In genomic region chr11:68164408-68164807, GRCm38 (mm10) we compare ENCODE assay signal across 14 mouse cellular contexts.
"Had no signal": no experiment of that assay in that cellular context is flagged by ENCODE, and none has a peak within 500 bp of the region (broad histone marks: within the 10 kb centered on the region; RNA-seq: fewer than 3 reads in every experiment).

No protein-coding gene starts in this region.

- H3K4me1 ChIP-seq: limb, embryonic 15.5 days; liver, embryonic 12.5 days; megakaryocyte, embryonic 14.5 days; stomach, embryonic 15.5 days had no signal

- H3K4me3 ChIP-seq: limb, embryonic 15.5 days; liver, embryonic 12.5 days; megakaryocyte, embryonic 14.5 days; midbrain, embryonic 12.5 days; stomach, embryonic 15.5 days had no signal

- H3K4me2 ChIP-seq: limb, embryonic 15.5 days; liver, embryonic 12.5 days; lung, embryonic 14.5 days; midbrain, embryonic 12.5 days; stomach, embryonic 15.5 days had no signal

- ATAC-seq: liver, embryonic 12.5 days had no signal

- DNase-seq: kidney, adult 9 months; kidney, postnatal 36 days; lung, embryonic 14.5 days; lung, postnatal 10 days; right cerebral cortex, postnatal 14 days; thymus, adult 2 months; thymus, postnatal 25 days had no signal

- H3K27ac ChIP-seq: kidney, postnatal 0 days; limb, embryonic 15.5 days; liver, embryonic 12.5 days; macrophage; midbrain, embryonic 12.5 days; stomach, embryonic 15.5 days had no signal

- H3K27me3 ChIP-seq: limb, embryonic 15.5 days; liver, embryonic 12.5 days; megakaryocyte, embryonic 14.5 days; stomach, embryonic 15.5 days had no signal

- H3K9ac ChIP-seq: limb, embryonic 15.5 days; liver, embryonic 12.5 days; lung, embryonic 14.5 days; midbrain, embryonic 12.5 days; stomach, embryonic 15.5 days had no signal

- H3K9me3 ChIP-seq: limb, embryonic 15.5 days; liver, embryonic 12.5 days; stomach, embryonic 15.5 days had no signal

- H3K36me3 ChIP-seq: limb, embryonic 15.5 days; liver, embryonic 12.5 days; midbrain, embryonic 12.5 days; stomach, embryonic 15.5 days had no signal
